Mouse (Mus musculus) testis, adult 2 months (tissue): ENCODE measurements around the gene Mga.

Experiments
- CTCF ChIP-seq: fragments of 200-500 bp; IDR thresholded peaks from 2 replicates; pipeline ENCODE4 v1.5.1; 2012; ENCODE audit warnings: low read depth, mild to moderate bottlenecking, inconsistent platforms, low read length, moderate library complexity; ENCODE audit not compliant: control insufficient read depth, insufficient read depth, insufficient replicate concordance
- POLR2A ChIP-seq: fragments of 200-500 bp; IDR thresholded peaks from 2 replicates; pipeline ENCODE4 v1.6.1; 2012; ENCODE audit warnings: low read depth, mild to moderate bottlenecking, inconsistent platforms, low read length, moderate library complexity; ENCODE audit not compliant: control insufficient read depth

DNA sequence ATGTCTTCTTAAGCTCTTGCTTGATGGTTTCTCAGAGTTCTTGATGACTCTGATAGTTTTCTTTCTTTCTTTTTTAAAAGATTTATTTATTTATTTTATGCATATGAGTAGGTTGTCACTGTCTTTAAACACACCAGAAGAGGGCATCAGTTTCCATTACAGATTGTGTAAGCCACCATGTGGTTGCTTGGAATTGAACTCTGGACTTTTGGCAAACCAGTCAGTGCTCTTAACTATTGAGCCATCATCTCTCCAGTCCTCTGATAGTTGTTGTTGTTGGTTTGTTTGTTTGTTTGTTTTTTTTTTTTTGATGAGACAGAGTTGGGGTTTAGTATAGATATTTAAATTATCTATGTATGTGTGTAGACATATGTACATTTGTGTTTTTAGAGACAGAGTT, 21.0 kb upstream of the Mga start:
- TF ChIP-seq CTCF (no peak), POLR2A (no peak)
